Mouse (Mus musculus) neural tube, embryonic 14.5 days (tissue): ENCODE measurements at regions not wholly inside any gene's neighbourhood (a gene's known extent, or its start where the extent isn't known, plus 50 kb on each side); places are given as distances from the start of the nearest gene placed in this dataset.

Experiments
- ATAC-seq: fragments of 200-750 bp; cut with Nextera tagmentation; 2 replicates; pipeline ENCODE4 v1.8.0; 2017; ENCODE audit warnings: low read depth, mild to moderate bottlenecking, moderate TSS enrichment, moderate library complexity
- H3K27ac ChIP-seq: fragments of 300-500 bp; sonication (generic); 2 replicates; pipeline ENCODE4 v1.5.1; 2014; ENCODE audit warnings: low read depth, mild to moderate bottlenecking, control low read depth, low read length, moderate library complexity, mixed read lengths
- H3K27me3 ChIP-seq: fragments of 300-500 bp; sonication (generic); 2 replicates; pipeline ENCODE4 v1.6.1; 2014; ENCODE audit warnings: low read length; ENCODE audit not compliant: control insufficient read depth, insufficient read depth
- H3K36me3 ChIP-seq: fragments of 300-500 bp; sonication (generic); 2 replicates; pipeline ENCODE4 v1.6.1; 2014; ENCODE audit warnings: low read length, mixed read lengths; ENCODE audit not compliant: control insufficient read depth, insufficient read depth
- H3K4me1 ChIP-seq: fragments of 300-500 bp; sonication (generic); 2 replicates; pipeline ENCODE4 v1.6.1; 2014; ENCODE audit warnings: low read length; ENCODE audit not compliant: control insufficient read depth, insufficient read depth
- H3K4me2 ChIP-seq: fragments of 300-500 bp; sonication (generic); 2 replicates; pipeline ENCODE4 v1.6.1; 2014; ENCODE audit warnings: mild to moderate bottlenecking, low read depth, low read length, control low read depth
- H3K4me3 ChIP-seq: fragments of 300-500 bp; sonication (generic); 2 replicates; pipeline ENCODE4 v1.5.1; 2014; ENCODE audit warnings: low read depth, low read length, control low read depth, mixed read lengths
- H3K9ac ChIP-seq: fragments of 300-500 bp; sonication (generic); replicated peaks from 2 replicates; pipeline ENCODE4 v1.6.1; 2014; ENCODE audit warnings: low read depth, mild to moderate bottlenecking, control low read depth, low read length, mixed read lengths
- H3K9me3 ChIP-seq: fragments of 300-500 bp; sonication (generic); 2 replicates; pipeline ENCODE4 v1.6.1; 2016; ENCODE audit warnings: low read length; ENCODE audit not compliant: control insufficient read depth
- WGBS: fragments of 180-500 bp; shearing (Covaris S2); extraction: QIAGEN DNeasy Blood & Tissue Kit; methylation state at CpG from one replicate; pipeline ENCODE4 v1.1.7; 2014; 5-methylcytosine and 5-hydroxymethylcytosine counted together

GRCm38 (mm10) chr17:87501098-87501497, 54.4 kb upstream of the Calm2 start:
- WGBS: 50% methylated on average over 2 of the region's 2 CpGs
- Histone ChIP-seq H3K36me3 (no peaks in the 10 kb centered on the region), H3K9ac (no peak overlapping the region), H3K9me3 (no peaks in the 10 kb centered on the region), H3K4me3 (no peak overlapping the region), H3K27ac (no peak overlapping the region), H3K27me3 (no peaks in the 10 kb centered on the region), H3K4me1 (peaks cover 8% of the 10 kb centered on the region; the same call in 1 of the 2 replicates), H3K4me2 (no peak overlapping the region)
- no peak for ATAC-seq

GRCm38 (mm10) chr17:87501687-87502387, 55.1 kb upstream of the Calm2 start:
- 0 out of 2 replicates have a peak, but pooled peaks have one; percentile 15 for ATAC-seq
- Histone ChIP-seq H3K9me3 (no peaks in the 10 kb centered on the region), H3K4me1 (peaks cover 8% of the 10 kb centered on the region; the same call in 1 of the 2 replicates), H3K36me3 (no peaks in the 10 kb centered on the region), H3K4me3 (no peak overlapping the region), H3K27me3 (no peaks in the 10 kb centered on the region), H3K4me2 (no peak overlapping the region), H3K9ac (no peak overlapping the region), H3K27ac (peak overlapping the region; percentile 25)
- 31% methylated on average over 10 of the region's 10 CpGs for WGBS

GRCm38 (mm10) chr17:87502388-87503369, 55.9 kb upstream of the Calm2 start:
- no peak overlapping the region for H3K4me3 ChIP-seq
- peaks cover 8% of the 10 kb centered on the region; the same call in 1 of the 2 replicates for H3K4me1 ChIP-seq
- H3K27ac ChIP-seq: peak overlapping the region; percentile 25
- WGBS: 14% methylated on average over 12 of the region's 14 CpGs
- H3K36me3 ChIP-seq: no peaks in the 10 kb centered on the region
- H3K4me2 ChIP-seq: no peak overlapping the region
- H3K9me3 ChIP-seq: no peaks in the 10 kb centered on the region
- no peaks in the 10 kb centered on the region for H3K27me3 ChIP-seq
- H3K9ac ChIP-seq: no peak overlapping the region
- peak; percentile 91 for ATAC-seq

GRCm38 (mm10) chr17:87503491-87503890, 56.8 kb upstream of the Calm2 start:
- no peaks in the 10 kb centered on the region for H3K36me3 ChIP-seq
- no peak overlapping the region for H3K4me2 ChIP-seq
- H3K9me3 ChIP-seq: no peaks in the 10 kb centered on the region
- WGBS: 88% methylated on average over 5 of the region's 5 CpGs
- peaks cover 8% of the 10 kb centered on the region; the same call in 1 of the 2 replicates for H3K4me1 ChIP-seq
- no peak overlapping the region for H3K4me3 ChIP-seq
- H3K27ac ChIP-seq: no peak overlapping the region
- H3K27me3 ChIP-seq: no peaks in the 10 kb centered on the region
- ATAC-seq: no peak
- H3K9ac ChIP-seq: no peak overlapping the region

- no peak overlapping the region for H3K4me2 ChIP-seq
- no peak overlapping the region for H3K4me3 ChIP-seq
- WGBS: 56% methylated on average over 5 of the region's 5 CpGs
- H3K27me3 ChIP-seq: no peaks in the 10 kb centered on the region
- H3K36me3 ChIP-seq: no peaks in the 10 kb centered on the region
- H3K9me3 ChIP-seq: no peaks in the 10 kb centered on the region
- H3K27ac ChIP-seq: peak overlapping the region; percentile 22; the same call in 1 of the 2 replicates
- H3K9ac ChIP-seq: no peak overlapping the region
- H3K4me1 ChIP-seq: peaks cover 8% of the 10 kb centered on the region; the same call in 1 of the 2 replicates
- ATAC-seq: no peak
Observed at GRCm38 (mm10) chr17:87504960-87505681, 58.4 kb upstream of the Calm2 start.

GRCm38 (mm10) chr17:87507848-87508247, 61.1 kb upstream of the Calm2 start:
- Histone ChIP-seq H3K36me3 (no peaks in the 10 kb centered on the region), H3K27ac (no peak overlapping the region), H3K9ac (no peak overlapping the region), H3K4me3 (no peak overlapping the region), H3K4me1 (peaks cover 10% of the 10 kb centered on the region; the same call in 1 of the 2 replicates), H3K27me3 (no peaks in the 10 kb centered on the region), H3K9me3 (no peaks in the 10 kb centered on the region), H3K4me2 (no peak overlapping the region)
- no peak for ATAC-seq
- 40% methylated on average over 8 of the region's 8 CpGs for WGBS

GRCm38 (mm10) chr17:87508582-87509253, 62.0 kb upstream of the Calm2 start:
- Histone ChIP-seq H3K36me3 (no peaks in the 10 kb centered on the region), H3K4me1 (peaks cover 10% of the 10 kb centered on the region; the same call in 1 of the 2 replicates), H3K27ac (no peak overlapping the region), H3K4me3 (no peak overlapping the region), H3K27me3 (no peaks in the 10 kb centered on the region), H3K4me2 (no peak overlapping the region), H3K9me3 (no peaks in the 10 kb centered on the region), H3K9ac (no peak overlapping the region)
- 77% methylated on average over 16 of the region's 16 CpGs for WGBS
- ATAC-seq: no peak

GRCm38 (mm10) chr17:87512000-87512611, 65.4 kb upstream of the Calm2 start:
- Histone ChIP-seq H3K4me2 (no peak overlapping the region), H3K27ac (peak overlapping the region; percentile 0), H3K36me3 (no peaks in the 10 kb centered on the region)

More at GRCm38 (mm10) chr17:87512000-87512611, 65.4 kb upstream of the Calm2 start:
- H3K9ac ChIP-seq: no peak overlapping the region
- 27% methylated on average over 9 of the region's 9 CpGs for WGBS
- H3K4me1 ChIP-seq: peaks cover 10% of the 10 kb centered on the region; the same call in 1 of the 2 replicates
- H3K9me3 ChIP-seq: no peaks in the 10 kb centered on the region
- ATAC-seq: peak; percentile 72; the same call in 1 of the 2 replicates
- H3K4me3 ChIP-seq: no peak overlapping the region
- H3K27me3 ChIP-seq: no peaks in the 10 kb centered on the region
